Mouse (Mus musculus): ENCODE data around the gene Tuba1a. TPM values are rescaled to one million over a fixed set of nuclear protein-coding genes. Genes with fewer than 3 reads are reported as not detected.

Tuba1a gene
- 13,706 and 14,496 TPM in 2 replicates for polyA plus RNA-seq (2014; fragmentation: Nextera tagmentation; extraction: Ambion mirVana)

- Histone ChIP-seq H3K36me3 (ENCODE audit: control insufficient read depth, insufficient read depth, low read length) (peaks cover 10% of the 10 kb centered on the region; the same call in 1 of the 2 replicates), H3K4me1 (ENCODE audit: control insufficient read depth, insufficient read depth, low read length) (peaks cover 16% of the 10 kb centered on the region; the same call in 1 of the 2 replicates), H3K9me3 (ENCODE audit: control insufficient read depth, low read length) (no peaks in the 10 kb centered on the region), H3K4me3 (ENCODE audit: low read depth, low read length) (peak within 1 kb of the TSS; percentile 84), H3K4me2 (ENCODE audit: low read depth, low read length) (peak within 1 kb of the TSS; percentile 63), H3K27me3 (ENCODE audit: control insufficient read depth, insufficient read depth, low read length) (no peaks in the 10 kb centered on the region), H3K27ac (ENCODE audit: low read depth, low read length) (peak within 1 kb of the TSS; percentile 99), H3K9ac (replicated peaks; ENCODE audit: low read depth, low read length) (peak within 1 kb of the TSS; percentile 100)
- 2% methylated on average over 28 of the region's 28 CpGs for WGBS
- peak; percentile 97 for ATAC-seq (ENCODE audit: low read depth)
Observed at GRCm38 (mm10) chr15:98953401-98954356, at the start of gene Tuba1a, which contains the start of gene Gm49450. Gene Tuba1a, minus strand, starts transcription at chr15:98953703. Gene Gm49450, minus strand, starts transcription at chr15:98953551.

- Histone ChIP-seq H3K4me2 (ENCODE audit: low read depth, low read length) (peak overlapping the region; percentile 35), H3K36me3 (ENCODE audit: control insufficient read depth, insufficient read depth, low read length) (no peaks in the 10 kb centered on the region), H3K27ac (ENCODE audit: low read depth, low read length) (no peak overlapping the region), H3K4me3 (ENCODE audit: low read depth, low read length) (no peak overlapping the region), H3K4me1 (ENCODE audit: control insufficient read depth, insufficient read depth, low read length) (peaks cover 5% of the 10 kb centered on the region; the same call in 1 of the 2 replicates), H3K9ac (replicated peaks; ENCODE audit: low read depth, low read length) (no peak overlapping the region), H3K27me3 (ENCODE audit: control insufficient read depth, insufficient read depth, low read length) (no peaks in the 10 kb centered on the region), H3K9me3 (ENCODE audit: control insufficient read depth, low read length) (no peaks in the 10 kb centered on the region)
- 18% methylated on average over 16 of the region's 17 CpGs for WGBS
- no peak for ATAC-seq (ENCODE audit: low read depth)
Observed at GRCm38 (mm10) chr15:99001451-99001931, 48.0 kb upstream of the Tuba1a start.

DNA sequence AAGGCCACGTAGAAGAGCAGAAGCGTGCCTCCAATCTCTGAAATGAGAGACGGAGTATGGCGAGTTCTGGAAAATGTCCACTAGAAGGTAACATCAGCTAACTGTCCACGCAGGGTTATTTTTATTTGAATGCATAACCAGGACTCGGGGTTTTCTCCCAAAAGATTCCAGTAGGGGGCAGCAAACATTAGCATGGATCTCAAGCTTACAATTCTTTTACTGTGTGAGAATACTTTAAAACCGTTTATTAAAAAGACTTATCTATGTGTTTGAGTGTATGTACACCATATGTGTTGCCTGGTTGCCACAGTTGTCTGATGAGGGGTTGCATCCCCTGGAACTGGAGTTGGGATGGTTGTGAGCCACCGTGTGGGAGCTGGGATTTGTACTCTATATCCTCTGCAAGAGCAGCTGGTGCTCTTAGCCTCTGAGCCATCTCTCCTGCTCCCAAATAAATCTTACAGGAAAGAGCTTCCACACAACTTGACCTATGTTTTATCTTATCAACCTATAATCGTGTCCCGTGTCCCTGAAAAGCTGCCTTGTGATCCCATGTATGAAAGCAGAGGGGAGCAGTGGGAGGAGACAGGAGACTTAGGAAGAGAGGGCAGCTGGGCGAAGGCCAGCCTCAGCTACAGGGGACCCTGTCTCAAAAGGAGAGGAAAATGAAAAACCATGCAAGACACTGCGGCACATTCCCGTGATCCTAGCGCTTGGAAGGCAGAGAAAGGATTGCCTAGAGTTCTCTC lies 47.2 kb upstream of the Tuba1a start:
- H3K27ac ChIP-seq (ENCODE audit: low read depth, low read length) = no peak overlapping the region
- WGBS = 48% methylated on average over 14 of the region's 14 CpGs
- H3K4me3 ChIP-seq (ENCODE audit: low read depth, low read length) = no peak overlapping the region
- no peaks in the 10 kb centered on the region for H3K27me3 ChIP-seq (ENCODE audit: control insufficient read depth, insufficient read depth, low read length)
- peaks cover 5% of the 10 kb centered on the region; the same call in 1 of the 2 replicates for H3K4me1 ChIP-seq (ENCODE audit: control insufficient read depth, insufficient read depth, low read length)
- H3K9ac ChIP-seq (replicated peaks; ENCODE audit: low read depth, low read length) = no peak overlapping the region
- no peaks in the 10 kb centered on the region for H3K36me3 ChIP-seq (ENCODE audit: control insufficient read depth, insufficient read depth, low read length)
- no peak overlapping the region for H3K4me2 ChIP-seq (ENCODE audit: low read depth, low read length)
- H3K9me3 ChIP-seq (ENCODE audit: control insufficient read depth, low read length) = no peaks in the 10 kb centered on the region
- ATAC-seq (ENCODE audit: low read depth) = peak; percentile 22; the same call in 1 of the 2 replicates

GRCm38 (mm10) chr15:98998775-98999157 lies 45.3 kb upstream of the Tuba1a start:
- Histone ChIP-seq H3K27me3 (ENCODE audit: control insufficient read depth, insufficient read depth, low read length) (no peaks in the 10 kb centered on the region), H3K27ac (ENCODE audit: low read depth, low read length) (no peak overlapping the region), H3K4me1 (ENCODE audit: control insufficient read depth, insufficient read depth, low read length) (peaks cover 8% of the 10 kb centered on the region; the same call in 1 of the 2 replicates)

DNA sequence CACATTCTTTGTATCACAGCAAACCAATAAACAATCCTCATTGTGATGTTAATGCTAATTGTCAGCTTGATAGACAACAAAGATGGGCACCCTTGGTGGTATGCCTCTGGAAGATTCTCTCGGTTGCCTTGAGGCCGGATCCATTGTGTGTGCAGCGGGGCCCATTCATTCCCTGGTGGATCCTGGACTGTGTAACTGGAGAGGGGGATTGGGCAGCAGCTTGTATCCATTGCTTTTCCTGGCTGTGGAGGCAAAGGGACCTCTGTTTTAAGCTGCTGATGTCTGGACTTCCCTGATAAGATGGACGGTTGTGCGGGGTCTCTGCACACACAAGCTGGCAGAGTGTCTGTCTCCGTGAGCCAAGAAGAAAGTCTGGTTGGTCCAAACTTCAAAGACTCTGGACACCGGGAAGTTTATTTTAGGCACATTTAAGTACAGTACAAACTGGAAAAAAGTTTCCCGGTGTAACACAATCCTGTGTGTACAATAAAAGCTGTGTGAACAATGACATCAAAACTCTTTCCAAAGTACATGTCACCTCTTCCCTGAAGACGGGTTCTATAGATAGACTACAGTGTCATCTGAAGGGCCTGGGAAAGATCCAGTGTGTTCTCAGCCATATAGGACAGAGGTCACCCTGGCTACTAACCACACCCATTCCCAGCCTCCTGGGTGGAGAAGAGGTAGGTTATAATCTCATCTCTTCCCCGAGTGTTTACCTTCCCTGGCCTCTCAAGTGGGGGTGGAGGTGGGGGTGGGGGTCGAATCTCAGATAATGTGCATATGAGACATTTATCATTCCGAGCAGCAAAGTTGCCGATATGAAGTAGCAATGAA lies 44.7 kb upstream of the Tuba1a start:
- Histone ChIP-seq H3K4me3 (ENCODE audit: low read depth, low read length) (no peak overlapping the region), H3K4me1 (ENCODE audit: control insufficient read depth, insufficient read depth, low read length) (peaks cover 11% of the 10 kb centered on the region; the same call in 1 of the 2 replicates), H3K27me3 (ENCODE audit: control insufficient read depth, insufficient read depth, low read length) (no peaks in the 10 kb centered on the region), H3K27ac (ENCODE audit: low read depth, low read length) (0 out of 2 replicates have a peak overlapping the region, but pooled peaks have one; percentile 39), H3K4me2 (ENCODE audit: low read depth, low read length) (no peak overlapping the region), H3K9ac (replicated peaks; ENCODE audit: low read depth, low read length) (no peak overlapping the region), H3K9me3 (ENCODE audit: control insufficient read depth, low read length) (no peaks in the 10 kb centered on the region), H3K36me3 (ENCODE audit: control insufficient read depth, insufficient read depth, low read length) (no peaks in the 10 kb centered on the region)
- WGBS = 46% methylated on average over 13 of the region's 13 CpGs
- ATAC-seq (ENCODE audit: low read depth) = no peak

More at GRCm38 (mm10) chr15:98998775-98999157, 45.3 kb upstream of the Tuba1a start:
- WGBS = 40% methylated on average over 6 of the region's 6 CpGs
- H3K9ac ChIP-seq (replicated peaks; ENCODE audit: low read depth, low read length) = no peak overlapping the region
- no peak overlapping the region for H3K4me3 ChIP-seq (ENCODE audit: low read depth, low read length)
- H3K36me3 ChIP-seq (ENCODE audit: control insufficient read depth, insufficient read depth, low read length) = no peaks in the 10 kb centered on the region
- H3K9me3 ChIP-seq (ENCODE audit: control insufficient read depth, low read length) = no peaks in the 10 kb centered on the region
- H3K4me2 ChIP-seq (ENCODE audit: low read depth, low read length) = no peak overlapping the region
- ATAC-seq (ENCODE audit: low read depth) = no peak

- 75% methylated on average over 7 of the region's 7 CpGs for WGBS
- Histone ChIP-seq H3K27ac (ENCODE audit: low read depth, low read length) (no peak overlapping the region), H3K27me3 (ENCODE audit: control insufficient read depth, insufficient read depth, low read length) (no peaks in the 10 kb centered on the region), H3K9me3 (ENCODE audit: control insufficient read depth, low read length) (no peaks in the 10 kb centered on the region), H3K4me1 (ENCODE audit: control insufficient read depth, insufficient read depth, low read length) (peaks cover 18% of the 10 kb centered on the region), H3K4me3 (ENCODE audit: low read depth, low read length) (no peak overlapping the region), H3K9ac (replicated peaks; ENCODE audit: low read depth, low read length) (no peak overlapping the region), H3K36me3 (ENCODE audit: control insufficient read depth, insufficient read depth, low read length) (no peaks in the 10 kb centered on the region), H3K4me2 (ENCODE audit: low read depth, low read length) (no peak overlapping the region)
- ATAC-seq (ENCODE audit: low read depth) = no peak
Observed at GRCm38 (mm10) chr15:98996840-98997239, 43.3 kb upstream of the Tuba1a start.

DNA sequence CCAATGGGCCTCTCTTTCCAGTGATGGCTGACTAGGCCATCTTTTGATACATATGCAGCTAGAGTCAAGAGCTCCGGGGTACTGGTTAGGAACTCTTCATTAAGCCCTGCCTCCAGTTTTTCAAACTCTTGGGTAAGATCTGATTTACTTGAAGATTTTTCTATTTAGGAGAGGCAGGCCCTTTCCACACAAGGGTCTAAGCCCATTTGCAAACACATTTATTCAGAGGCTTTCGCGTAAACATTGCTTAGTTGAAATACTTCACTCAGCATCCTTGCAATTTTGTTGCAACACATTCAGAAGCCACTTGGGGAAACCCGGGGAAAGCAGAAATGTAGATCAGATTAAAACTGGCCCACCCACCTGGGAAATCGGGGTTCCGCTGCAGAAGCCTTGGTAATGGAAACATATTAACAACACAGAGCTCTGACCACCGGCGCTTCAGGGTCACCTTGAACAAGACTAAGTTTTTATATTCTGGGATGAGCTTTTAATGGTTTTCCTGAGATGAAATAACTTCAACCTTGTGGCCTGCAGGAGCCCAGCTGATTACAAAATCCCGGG lies 41.5 kb upstream of the Tuba1a start:
- WGBS = 82% methylated on average over 9 of the region's 9 CpGs
- no peak overlapping the region for H3K27ac ChIP-seq (ENCODE audit: low read depth, low read length)

GRCm38 (mm10) chr15:98993865-98994264 lies 40.4 kb upstream of the Tuba1a start:
- Histone ChIP-seq H3K9ac (replicated peaks; ENCODE audit: low read depth, low read length) (peak overlapping the region; percentile 71), H3K4me1 (ENCODE audit: control insufficient read depth, insufficient read depth, low read length) (peaks cover 37% of the 10 kb centered on the region), H3K9me3 (ENCODE audit: control insufficient read depth, low read length) (no peaks in the 10 kb centered on the region), H3K4me2 (ENCODE audit: low read depth, low read length) (peak overlapping the region; percentile 89), H3K27me3 (ENCODE audit: control insufficient read depth, insufficient read depth, low read length) (no peaks in the 10 kb centered on the region), H3K36me3 (ENCODE audit: control insufficient read depth, insufficient read depth, low read length) (no peaks in the 10 kb centered on the region), H3K4me3 (ENCODE audit: low read depth, low read length) (peak overlapping the region; percentile 37), H3K27ac (ENCODE audit: low read depth, low read length) (peak overlapping the region; percentile 4; the same call in 1 of the 2 replicates)
- 0% methylated on average over 11 of the region's 11 CpGs for WGBS
- ATAC-seq (ENCODE audit: low read depth) = no peak

More for the DNA sequence above, 41.5 kb upstream of the Tuba1a start:
- no peaks in the 10 kb centered on the region for H3K9me3 ChIP-seq (ENCODE audit: control insufficient read depth, low read length)
- H3K27me3 ChIP-seq (ENCODE audit: control insufficient read depth, insufficient read depth, low read length) = no peaks in the 10 kb centered on the region
- no peak overlapping the region for H3K4me2 ChIP-seq (ENCODE audit: low read depth, low read length)
- peaks cover 31% of the 10 kb centered on the region for H3K4me1 ChIP-seq (ENCODE audit: control insufficient read depth, insufficient read depth, low read length)
- no peaks in the 10 kb centered on the region for H3K36me3 ChIP-seq (ENCODE audit: control insufficient read depth, insufficient read depth, low read length)
- no peak for ATAC-seq (ENCODE audit: low read depth)
- no peak overlapping the region for H3K9ac ChIP-seq (replicated peaks; ENCODE audit: low read depth, low read length)
- no peak overlapping the region for H3K4me3 ChIP-seq (ENCODE audit: low read depth, low read length)
